Mouse (Mus musculus) c-Kit-positive CD71-positive TER-119-negative erythroid progenitor cells, embryonic 14.5 days (primary cell): ENCODE measurements around the gene Chst3.
"Not testable (repeated sequence)": the region's sequence is repeated elsewhere in the genome, so short reads cannot be mapped to it uniquely, and the experiment has no call there.

ENCODE experiments used
- DNase-seq: peaks from one replicate; pipeline ENCODE4 v3.0.0-alpha.2; 2013; ENCODE audit warnings: low read depth

Gene Chst3

DNA sequence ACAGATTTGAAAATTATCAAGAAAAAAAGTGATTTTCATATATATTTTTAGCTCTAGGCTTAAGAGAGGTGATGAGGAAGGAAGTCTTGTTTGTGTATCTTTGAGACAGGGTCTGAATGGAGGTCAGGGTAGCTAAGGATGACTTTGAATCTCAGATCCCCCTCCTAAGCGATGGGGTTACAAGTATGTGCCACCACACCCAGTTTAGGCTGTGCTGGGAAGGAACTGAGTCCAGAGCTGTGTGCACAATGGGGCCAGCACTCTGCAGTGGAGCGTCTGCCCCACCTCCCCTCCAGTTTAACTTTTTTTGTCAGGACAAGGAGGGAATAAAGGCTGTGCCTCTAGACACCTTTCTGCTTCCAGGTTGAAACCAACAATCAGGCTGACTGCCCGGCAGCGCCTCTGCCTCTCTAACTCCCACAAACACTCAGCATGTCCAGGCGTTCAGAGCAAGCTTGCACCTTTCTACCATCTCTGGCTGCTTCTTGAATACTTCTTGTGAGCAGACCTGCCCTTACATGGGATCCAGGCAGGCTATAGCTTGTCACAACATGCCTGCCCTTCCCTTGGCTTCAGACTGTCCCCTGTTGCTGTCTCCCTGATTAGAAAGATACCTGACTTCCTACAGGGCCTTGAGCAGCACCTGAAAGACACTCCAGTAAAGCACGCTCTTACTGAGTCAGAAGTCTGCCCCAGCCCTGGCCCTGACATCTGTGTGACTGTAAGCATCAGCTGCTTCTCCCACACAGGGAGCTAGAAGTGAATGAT lies 11.4 kb upstream of the Chst3 start:
- DNase-seq = no peak

DNA sequence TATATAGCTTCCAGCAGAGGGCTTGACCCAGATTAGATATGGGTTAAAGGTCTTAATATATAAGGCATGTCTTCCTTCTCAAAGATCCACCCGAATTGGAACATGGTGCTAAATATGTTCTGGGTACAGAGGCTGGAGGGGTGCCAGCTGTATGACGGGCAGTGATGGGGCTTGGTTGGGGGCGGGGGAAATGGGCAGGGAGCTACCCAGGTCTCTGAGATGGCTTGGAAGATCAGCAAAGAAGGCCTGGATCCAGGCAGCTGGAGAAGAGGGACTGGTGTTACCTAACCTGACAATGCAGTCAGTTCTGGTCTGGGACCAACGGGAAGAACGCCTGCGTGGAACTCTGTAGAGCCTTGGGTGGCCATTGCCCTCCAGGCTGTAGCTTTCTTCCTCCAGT lies 10.1 kb upstream of the Chst3 start:
- no peak for DNase-seq

DNA sequence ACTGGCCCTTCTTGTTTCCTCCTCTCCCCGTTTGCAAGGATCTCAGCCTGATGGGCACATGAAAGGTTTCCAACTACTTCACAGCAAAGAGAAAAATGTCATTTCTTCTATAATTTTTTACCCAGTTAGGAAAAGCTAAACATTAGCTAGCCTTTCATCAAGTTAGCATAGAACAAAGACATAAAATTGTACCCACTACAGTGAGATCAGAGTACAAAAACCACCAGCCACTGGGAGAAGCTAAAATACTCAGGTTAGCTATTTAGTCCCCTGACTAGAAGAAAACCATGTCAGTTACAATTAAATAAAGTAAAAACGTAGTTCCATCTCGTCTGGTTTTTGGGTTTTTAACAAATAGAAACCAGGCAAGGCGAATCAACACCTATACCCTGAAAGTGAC lies 8.6 kb upstream of the Chst3 start:
- DNase-seq = no peak

DNA sequence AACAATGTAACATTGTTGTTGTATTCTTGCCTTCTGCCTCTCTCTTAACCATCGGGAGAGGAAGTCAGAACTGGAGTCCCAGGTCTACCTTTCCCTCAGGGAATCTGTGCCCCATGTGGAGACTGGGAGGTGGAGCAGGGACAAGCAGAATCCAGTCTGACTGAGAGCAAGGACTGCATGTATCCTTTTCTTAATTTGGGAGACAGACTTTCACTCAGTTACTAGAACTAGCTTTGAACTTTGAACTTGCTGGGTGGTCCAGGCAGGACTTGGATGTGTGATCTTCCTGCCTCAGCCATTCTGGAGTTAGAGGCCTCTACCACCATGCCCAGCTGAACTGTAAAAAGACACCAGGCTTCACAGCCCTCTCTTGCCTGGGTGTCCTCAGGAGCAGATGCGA lies 5.5 kb upstream of the Chst3 start:
- DNase-seq = no peak

DNA sequence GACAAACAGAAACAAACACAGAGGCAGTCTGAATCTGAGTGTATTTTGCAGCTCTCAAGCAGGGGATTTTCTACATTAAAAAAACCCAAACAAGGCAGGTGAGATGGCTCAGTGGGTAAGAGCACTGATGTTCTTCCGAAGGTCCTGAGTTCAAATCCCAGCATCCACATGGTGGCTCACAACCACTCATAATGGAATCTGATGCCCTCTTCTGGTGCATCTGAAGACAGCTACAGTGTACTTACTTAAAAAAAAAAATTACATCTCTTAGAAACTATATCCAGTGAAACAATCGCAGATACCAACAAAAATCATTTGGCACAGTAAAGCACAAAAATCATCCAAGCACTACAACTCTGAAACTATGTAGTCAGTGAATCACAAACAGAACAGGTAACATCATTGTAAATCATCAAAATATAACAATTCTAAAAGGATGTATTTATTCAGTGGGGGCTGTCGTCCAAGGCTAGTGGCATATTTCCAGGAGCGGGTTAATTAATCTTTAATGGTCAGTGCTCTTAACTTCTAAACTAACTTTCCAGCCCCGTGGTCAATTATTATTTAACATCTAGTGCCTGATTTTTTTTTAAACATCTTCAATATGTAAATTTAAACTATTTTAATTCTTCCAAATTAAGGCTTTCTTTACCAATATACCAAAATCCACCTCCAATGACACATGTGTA lies 2.7 kb upstream of the Chst3 start:
- not testable (repeated sequence) for DNase-seq

DNA sequence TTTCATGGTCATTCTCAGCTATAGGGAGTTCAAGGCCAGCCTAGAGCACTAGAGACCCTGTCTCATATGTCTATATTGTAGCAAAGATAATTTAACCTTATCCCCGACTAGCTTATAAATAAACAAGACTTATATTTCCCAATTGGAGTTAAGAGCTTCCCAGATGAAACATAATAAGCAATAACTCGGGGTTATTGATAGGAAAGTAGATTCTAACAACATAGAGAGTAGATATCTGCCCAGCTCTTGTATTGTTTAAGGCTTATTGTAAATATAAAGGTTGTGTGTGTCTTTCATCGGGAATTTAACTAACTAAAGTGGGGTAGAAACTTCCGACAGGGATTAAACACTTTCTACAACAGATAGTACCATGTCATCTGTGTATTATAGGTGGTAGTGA lies 1.5 kb upstream of the Chst3 start:
- DNase-seq = no peak

DNA sequence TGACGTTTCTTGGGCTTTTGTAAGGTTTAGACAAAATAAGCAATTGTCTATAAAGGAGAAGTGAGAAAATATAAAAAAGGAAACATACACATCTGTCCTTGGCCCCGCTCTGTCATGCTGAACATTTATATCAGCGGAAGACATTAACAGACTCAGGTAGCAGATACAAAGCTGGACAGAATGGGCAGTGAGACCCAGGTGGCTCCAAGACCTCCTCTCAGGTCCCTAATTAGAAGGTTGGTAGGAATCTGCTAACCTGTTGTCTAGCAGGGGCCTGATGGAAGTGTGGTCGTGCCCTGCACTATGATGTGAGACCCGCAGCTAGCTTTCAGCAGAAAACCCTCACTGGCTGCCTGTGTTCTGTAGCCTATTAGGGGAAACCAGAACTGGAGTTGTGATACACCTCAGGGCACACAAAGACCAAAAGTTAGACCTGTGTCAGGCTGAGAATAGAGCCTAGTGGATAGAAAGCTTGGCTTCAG lies 1.0 kb upstream of the Chst3 start:
- no peak for DNase-seq

DNA sequence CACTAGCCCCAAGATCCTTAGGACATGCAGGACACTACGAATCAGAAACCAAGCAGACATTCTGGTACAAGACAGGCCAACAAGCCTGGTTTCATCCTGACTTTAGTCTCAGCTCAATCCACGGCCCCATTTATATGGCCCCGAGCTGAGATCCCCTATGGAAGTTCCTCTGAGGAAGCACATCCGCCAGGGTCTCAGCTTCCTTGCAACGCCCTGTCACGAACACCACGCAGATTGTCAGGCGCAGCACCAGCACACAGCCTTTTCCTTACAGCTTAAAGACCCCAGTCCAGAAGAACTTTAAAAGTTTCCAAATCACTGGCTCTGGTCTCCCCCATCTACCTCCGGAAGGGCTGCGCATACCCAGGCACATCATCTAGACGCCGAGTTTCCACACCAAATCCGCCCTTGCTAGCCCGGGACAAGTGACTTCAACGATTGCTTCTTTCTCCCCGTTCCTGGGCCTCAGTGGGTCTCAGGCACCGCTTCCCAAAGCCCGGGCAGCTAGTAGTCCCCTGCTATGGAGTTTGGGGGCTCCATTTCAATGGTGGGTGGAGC lies 948 bp downstream of the Chst3 start:
- no peak for DNase-seq

DNA sequence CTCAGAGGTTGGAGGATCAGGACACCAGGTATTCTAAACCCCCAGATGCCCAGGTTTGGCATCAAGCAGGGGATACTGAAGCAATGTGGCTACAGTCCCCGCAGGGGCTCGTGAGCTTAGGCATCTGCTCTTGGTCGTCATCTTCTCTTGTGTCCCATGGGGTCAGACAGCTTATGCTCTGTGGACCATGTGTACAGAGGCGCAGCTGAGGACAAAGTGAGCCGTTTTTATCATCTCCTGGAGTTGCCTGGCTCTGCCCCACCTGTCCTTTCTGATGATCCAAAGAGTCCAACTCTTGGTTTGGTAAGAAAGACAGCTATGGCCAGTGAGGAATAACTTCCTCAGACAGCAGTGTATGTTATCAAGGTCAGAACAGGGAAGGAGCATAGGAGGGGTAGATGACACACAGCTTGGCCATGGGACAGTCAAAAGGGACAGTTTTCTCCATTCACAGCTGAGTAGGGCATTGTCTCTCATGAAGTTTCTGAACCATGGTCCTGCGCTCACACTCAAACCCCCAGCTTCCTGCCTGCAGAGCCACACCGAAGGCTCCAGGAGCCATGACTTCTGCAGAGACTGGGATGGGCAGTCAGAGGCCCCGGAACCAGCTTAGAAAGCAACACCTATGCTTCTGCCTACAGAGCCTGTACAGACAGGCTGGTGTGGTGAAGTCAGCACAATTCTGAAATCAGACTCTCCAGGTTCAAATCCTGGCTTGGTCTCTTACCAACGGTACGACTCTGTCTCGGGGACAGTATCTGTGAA lies 2.5 kb downstream of the Chst3 start:
- no peak for DNase-seq

DNA sequence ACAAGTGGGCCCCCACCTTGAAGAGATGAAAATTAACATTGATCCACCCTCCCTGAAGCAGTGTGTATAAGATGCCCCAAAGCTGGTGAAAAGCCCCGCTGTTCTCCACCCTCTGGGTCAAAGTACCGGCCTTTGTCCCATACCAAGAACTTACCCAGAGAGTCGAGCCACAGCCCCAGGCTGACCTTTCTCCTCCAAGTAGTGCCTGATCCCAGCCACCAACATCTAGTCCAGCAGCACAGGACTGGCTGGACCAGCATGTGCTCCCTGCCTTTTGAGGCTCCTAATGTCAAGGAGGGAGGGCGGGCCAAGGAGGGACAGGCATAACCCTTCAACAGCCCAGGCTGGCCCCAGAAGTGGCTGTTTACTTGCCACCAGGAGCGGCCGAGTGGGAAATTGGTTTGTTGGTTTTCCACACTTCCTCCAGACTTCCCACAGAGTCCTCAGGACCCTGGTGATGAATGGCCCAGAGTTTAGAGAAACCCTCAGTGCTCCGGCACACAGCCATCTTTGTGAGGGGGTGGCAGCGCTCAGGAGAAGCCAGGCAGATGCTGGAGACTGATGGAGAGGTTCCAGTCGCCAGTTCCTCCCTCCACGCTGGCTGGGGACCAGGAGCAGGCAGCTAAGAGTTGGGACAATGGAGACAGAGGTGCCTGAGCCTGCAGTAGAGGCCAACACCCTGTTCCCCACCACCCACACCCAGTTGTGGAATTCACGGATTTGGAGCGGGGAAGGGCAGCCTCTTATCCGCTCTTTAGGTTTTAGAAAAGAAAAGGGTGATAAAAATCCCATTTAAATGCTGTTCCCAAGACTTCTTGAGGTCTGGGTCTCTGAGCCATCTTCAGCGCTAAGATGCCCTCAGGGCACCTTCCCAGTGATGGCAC lies 3.7 kb downstream of the Chst3 start:
- no peak for DNase-seq

DNA sequence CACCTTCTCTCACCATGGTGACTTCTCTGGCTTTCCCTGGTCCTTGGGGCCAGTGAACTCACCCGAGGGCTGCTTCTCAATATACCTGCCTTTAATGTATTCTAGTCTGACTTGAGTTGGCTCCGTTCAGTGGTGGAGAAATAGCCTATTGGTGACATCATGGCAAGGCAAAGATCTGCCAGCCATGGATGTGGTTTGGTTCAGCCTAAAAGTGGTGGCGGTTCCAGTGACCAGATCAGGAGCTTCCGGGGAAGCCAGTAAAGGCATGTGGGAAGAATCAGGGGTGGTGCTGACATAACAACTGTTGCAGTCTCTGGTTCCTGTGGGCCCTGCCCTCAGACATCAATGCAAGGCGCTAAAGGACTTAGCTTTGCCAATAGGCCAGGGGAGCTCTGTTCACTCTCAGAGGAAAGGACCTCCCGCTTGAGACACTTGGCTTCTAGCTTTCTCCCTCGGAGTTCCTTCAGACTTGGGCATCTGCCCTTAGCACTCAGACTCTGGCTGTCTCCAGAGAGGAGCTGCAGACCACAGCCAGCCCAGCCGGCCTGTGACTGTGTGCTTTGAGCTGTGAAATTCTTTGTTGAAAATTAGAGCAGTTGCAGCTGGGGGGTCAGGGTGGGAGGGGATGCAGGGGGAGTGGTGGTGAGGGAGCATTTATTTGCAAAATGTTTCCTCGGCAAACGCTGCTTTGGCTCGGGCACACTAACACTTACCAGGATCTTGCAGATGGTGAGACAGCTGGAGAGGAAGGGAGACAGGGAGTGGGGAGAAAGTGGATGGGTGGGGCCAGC lies 6.3 kb downstream of the Chst3 start:
- no peak for DNase-seq

DNA sequence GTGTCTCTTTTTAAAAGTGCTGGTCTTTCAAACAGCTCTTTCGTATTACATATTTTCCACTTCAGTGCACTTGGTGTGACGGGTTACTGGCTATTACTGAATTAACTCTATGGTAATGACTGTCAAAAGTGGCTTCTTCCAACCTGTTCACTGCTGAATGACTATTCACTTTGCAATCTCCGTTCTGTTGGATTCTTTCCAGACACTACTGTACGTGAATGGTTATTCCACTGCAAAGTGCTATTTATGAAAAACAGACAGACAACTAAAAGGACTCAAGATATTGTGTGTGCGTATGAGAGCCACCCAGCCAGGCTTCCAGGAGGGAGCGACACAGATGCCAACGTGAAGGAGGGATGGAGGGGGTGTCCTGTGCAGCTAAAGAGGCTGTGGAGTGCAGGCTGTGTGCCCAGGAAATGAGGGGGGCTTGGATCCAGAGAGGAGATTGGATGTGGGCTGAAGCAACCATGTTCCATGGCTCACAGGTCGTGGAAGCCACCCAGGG lies 7.5 kb downstream of the Chst3 start:
- no peak for DNase-seq

DNA sequence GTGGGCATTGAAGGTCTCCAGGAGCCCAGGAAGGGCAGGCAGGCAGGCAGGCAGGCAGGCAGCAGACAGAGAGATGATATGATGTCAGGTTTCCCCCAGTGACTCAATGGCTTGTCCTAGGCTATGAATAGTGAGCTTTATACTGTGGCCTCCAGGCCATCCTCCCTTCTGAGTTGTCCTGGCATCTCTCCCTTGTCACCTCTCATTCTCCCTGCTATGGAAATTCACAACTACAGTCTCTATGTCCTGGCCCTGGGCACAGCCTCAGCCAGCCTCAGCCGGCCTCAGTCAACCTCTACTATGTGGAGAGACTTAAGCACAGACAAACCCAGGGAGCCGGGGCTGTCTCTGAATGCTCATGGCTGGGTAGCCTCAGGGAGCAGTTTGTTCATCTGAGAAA lies 8.6 kb downstream of the Chst3 start:
- DNase-seq = no peak

DNA sequence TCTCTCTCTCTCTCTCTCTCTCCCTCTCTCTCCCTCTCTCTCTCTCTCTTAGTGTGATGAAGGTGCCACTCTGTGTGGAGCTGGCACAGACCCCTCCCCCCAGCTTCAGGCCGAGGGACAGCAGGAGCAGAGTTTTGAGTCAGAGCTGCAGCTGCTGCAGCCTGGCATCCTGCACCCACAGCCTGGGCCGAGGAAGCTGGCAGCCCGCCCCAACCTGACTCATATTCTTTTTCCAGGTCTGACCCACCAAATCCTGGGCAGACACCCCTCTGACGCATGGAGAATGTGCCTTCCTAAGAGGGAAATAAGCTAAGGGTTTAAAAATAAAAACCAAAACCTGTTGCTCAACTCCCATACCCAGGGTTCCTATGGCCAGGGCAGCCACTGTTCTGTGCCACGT lies 9.8 kb downstream of the Chst3 start:
- DNase-seq = no peak

DNA sequence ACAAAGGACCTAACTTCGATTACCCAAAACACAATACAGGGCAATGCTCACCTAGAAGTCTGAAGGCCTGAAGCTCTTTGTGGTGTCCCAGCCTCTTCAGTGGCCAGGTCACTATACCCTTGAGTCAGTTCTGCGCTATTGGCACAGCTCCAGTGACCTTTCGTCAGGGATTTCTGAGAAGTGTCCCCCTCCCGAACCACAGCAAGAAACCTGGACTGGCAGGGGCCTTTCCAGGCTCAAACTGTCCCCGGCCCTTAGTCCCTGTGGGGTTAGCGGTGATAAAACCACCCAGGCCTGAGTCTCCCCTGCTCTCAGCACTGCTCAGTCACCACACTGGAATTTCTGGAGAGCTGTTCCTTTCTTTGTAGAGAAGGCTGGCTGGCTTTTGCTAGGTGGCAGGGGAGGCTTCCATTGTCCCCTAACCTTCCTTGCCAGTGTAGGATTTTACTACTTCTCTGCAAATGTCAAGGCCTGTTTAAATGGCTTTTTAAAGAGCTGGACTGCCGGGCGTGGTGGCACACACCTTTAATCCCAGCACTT lies 11.8 kb downstream of the Chst3 start:
- DNase-seq = no peak

DNA sequence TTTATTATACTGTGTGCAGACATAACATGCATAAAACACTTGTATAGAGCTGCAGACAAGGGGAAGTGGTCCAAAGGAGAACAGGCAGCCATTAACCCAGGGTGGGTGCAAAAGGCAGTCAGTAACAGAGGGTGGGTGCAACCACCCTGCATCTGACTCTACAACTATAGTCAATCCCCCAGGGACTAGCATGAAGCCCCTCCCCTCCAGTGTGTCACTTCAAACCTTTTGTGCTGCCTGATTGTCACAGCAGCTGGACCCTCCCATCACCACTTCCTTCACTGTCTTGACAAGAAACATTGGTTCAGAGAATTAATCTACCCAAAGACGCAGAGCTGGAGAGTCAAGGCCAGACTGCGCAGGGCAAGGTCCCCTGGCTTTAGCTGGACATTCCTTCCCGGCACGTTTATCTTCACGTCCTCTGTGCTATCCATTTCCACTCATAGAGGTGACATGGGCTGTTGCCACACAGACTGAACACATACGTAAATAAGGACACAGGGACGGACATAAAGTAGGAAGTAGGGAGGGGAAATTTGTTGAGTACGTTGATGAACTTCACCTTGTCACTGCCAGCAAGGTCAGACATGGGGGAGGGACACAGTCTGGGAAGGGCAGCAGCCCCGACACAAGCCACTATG lies 13.3 kb downstream of the Chst3 start:
- no peak for DNase-seq

DNA sequence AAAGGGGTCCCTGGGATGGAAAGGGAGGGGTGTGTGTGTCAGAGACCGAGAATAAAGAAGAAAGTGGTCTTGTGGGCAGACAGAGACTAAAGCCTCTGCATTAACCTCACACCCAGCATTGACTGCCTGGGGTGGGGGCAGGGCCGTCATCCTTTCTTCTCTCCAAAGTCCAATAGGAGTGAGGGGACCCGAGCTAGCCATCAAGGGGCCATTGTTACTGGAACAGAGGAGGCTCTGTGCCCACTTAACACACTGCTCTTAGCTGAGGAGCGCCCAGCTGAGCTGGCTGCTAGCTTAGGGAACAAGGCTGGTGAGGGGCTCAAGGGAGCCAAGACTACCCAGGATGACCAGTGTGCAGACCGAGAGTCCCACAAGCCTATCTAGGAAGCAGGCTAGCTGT lies 16.3 kb downstream of the Chst3 start:
- no peak for DNase-seq

DNA sequence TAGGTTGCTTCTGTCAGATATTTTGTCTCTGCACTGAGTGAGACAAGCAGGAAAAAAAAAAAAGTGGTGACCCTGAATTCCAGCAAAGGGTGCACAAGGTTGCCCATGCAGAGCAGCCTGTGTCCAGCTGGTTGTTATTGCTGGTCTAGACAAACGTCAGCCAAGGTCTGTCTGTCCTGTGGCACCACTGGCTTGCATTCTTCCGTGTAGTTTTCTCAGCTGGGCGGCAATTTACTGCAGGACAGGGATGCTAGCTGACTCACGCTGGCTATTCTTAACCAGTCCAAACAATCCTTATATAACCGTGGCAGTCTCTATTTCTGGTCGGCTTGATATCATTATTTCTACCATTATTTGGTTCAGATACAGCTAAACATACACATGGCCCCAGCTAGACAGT lies 18.1 kb downstream of the Chst3 start:
- DNase-seq = no peak

DNA sequence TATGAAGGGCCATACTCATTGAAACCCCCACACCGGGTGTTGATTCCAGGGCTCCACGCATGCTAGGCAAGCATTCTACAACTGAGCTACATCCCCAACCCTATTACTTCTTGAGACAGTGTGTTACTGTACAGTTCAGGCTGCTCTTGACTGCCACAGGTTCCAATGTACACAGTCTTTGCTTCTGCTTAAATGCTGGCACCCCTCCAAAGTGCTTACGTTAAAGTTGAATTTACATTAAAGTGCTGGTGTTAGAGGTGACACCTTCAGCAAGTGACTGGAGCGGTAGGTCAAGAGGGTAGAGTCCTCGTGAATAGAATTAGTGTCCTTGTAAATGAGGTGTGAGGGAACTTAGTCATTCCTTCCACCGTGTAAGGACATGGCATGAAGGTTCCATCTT lies 19.7 kb downstream of the Chst3 start:
- no peak for DNase-seq

DNA sequence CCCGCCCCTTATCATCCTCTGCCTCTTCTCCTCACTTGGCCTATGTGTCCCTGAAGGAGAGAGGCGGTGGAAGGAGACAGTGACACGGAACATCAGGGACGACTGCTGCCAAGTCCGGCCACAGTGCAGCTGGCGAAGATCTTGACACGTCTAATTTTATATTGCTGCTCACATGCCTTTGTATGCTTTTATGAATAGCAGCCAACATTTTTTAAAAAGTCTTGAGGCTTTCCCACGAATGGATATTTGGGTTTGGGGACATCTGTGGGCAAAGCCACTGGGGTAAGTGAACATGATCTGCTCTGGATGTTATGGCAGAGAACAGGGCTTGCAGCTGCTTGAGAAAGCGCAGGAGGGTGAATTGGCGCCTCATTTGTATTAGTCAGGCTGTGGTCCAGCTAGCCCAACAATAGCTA lies 21.6 kb downstream of the Chst3 start:
- no peak for DNase-seq
